Mouse (Mus musculus) heart, adult 8-10 months (tissue): Measurements from ENCODE around the gene Inpp5d. TPM values are rescaled to one million over a fixed set of nuclear protein-coding genes. Genes with fewer than 3 reads are reported as not detected.

Experiments used
- DNase-seq: peaks from one replicate; pipeline ENCODE4 v3.0.0; 2022; ENCODE audit warnings: low spot score
- total RNA-seq, 4 experiments: library from RNA; stranded (reverse); gene quantifications; 2 replicates each; pipeline ENCODE4 v1.2.4; 2022

The Inpp5d gene
- total RNA-seq, 4 experiments from 2014 or later = 8.8 to 12.5 (median 9.7) TPM

DNA sequence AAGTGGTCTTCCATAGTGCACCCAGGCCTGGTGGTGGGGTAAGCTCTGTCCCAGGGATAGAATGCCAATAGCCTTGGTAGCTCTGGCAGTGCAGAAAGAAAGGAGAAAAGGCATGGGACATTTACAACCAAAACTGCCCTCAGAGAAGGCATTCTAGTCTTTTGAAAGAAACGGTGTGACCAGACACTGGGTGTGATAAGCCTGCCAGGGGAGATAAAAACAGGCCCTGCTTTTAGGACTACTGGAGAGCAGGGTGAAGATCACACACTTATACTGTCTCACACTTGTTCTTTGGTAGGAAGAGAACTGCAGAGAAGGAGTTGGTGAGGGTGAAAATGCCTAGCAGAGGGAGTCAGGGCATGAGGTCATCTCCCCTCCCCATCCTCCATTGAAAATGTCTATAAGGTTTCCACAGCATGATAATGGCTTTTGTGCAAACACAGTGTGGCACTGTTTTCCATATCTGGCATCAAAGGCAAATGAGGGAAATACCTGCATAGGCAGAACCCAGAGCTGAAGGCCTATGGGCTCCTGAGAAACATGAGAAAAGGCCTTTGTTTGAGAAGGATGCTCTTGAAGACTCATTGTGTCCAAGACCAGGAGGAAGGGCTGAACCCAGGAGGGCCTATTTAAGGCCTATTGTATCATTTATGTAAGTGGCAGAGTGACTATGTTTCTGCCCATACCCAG lies 4.0 kb downstream of the Inpp5d start:
- DNase-seq = no peak

DNA sequence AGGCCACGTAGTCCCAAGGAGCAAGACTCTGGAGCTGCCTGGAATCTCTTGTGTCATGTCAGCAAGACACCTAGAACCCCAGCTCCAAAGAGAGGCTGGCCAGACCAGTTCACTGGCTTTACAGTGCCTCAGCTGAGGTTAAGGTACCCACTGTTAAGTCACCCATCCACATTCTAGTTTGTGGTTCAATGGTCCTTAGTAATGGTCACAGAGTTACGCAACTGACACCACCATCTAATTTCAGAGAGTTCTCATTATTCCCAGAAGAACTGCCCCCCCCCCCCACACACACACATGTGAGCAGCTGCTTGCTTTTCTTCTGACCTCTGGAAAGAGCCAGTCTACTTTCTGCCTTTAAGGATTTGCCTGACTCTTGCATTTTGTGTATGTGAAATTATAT lies 4.7 kb downstream of the Inpp5d start:
- DNase-seq = no peak

DNA sequence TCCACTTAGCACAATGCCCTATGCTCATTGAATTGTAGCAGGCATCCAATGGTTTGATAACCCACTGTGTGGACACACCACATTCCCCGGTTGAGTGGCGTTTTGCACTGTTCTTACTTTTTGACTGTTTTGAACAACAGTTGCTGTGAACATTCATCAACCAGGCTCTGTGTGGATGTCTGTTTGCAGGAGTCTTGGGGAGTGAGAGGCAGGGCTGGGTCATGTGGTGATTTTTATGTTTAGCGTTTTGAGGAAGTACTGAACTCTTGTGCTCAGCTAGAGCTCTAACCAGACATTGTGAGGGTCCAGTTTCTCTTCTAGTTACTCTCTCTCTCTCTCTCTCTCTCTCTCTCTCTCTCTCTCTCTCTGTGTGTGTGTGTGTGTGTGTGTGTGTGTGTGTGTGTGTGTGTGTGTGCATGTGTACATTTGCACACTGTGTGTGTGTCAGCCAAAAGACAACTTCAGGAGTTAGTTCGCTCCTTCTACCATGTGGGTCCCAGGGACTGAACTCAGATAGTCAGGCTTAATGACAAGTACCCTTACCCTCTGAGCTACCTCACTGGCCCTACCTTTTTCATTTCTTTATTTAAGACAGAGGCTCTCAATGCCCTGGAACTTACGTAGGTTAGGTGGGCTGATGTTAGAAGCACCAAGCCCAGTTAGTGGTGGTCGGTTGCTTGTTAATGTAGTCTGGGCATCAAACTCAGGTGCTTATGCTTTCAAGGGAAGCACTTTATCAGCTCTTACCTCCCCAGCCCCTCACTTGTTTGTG lies 5.3 kb downstream of the Inpp5d start:
- no peak for DNase-seq

GRCm38 (mm10) chr1:87626344-87626743 lies 6.2 kb downstream of the Inpp5d start:
- DNase-seq = peak; percentile 73

DNA sequence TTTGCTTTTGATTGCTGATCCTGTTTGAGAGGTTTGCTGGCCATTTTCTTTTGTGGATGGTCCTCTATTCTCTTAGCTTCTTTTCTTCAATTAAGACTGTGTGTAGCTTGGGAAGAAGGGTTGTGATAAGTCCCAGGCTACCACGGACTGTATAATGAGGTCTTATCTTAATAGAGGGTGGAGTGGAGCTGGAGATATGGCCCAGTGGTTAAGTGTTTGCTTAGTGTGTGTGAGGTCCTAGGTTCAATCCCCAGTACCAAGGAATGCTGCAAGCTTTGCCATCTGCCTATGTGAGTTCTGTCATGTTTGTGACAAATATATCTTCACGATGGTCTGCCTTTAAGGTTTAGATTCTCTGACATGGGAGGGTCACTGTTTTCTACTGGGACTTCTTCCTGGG lies 8.0 kb downstream of the Inpp5d start:
- no peak for DNase-seq

GRCm38 (mm10) chr1:87631584-87631983 lies 11.5 kb downstream of the Inpp5d start:
- no peak for DNase-seq

DNA sequence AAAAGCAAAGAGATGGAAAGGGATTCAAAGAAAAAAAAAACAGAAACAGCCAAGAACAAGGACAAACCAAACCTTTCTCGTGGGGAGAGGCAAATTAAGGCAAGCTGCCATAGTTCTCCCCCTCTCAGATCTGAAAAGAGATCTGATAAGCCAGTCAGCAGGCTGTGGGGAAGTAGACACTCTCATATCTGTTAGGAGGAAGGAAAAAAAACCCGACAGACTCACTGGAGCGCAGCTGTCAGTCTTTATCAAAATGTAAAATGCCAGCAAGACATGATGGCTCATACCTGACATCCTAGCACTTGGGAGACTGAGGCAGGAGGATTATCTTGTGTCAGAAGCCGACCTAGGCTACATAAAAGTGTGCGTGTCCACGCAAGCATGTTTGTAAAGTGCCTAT lies 12.1 kb downstream of the Inpp5d start:
- no peak for DNase-seq

- no peak for DNase-seq
Observed at GRCm38 (mm10) chr1:87636716-87637117, 16.6 kb downstream of the Inpp5d start.

DNA sequence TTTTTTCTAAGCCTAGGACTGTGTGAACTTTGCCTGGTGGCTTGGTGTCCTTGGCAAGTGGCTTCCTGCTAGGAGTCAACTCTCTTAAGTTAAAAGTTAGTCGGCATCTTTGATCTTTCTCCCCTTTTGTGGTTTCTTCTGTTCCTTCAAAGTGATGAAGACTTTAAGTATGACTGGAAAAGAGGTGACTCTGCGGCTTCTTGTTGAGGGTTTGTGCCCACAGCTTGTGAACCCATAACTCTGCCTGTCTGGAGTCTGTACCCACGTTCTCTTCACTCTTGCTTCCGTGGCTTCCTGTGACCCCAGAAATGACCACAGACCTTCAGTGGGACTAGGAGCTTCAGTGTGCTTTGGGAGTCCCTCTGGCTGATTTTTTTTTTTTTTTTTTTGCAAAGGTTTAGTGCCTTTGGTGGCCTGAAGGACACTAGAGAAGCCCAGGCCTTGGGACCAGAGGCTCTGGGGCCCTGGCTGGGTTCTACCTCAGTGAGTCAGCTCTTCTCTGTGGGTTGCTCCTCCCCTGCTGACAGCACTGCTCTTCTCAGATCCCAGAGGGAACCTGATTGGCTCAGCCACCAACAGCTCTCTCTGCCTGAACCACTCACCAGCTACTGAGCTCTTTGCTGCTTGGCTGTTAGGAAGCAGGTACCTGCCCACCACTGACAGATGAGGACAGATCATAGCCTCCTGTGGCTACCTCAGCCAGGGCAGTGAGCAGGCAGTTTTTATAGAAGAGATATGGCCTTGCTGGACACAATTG lies 17.2 kb downstream of the Inpp5d start:
- no peak for DNase-seq

DNA sequence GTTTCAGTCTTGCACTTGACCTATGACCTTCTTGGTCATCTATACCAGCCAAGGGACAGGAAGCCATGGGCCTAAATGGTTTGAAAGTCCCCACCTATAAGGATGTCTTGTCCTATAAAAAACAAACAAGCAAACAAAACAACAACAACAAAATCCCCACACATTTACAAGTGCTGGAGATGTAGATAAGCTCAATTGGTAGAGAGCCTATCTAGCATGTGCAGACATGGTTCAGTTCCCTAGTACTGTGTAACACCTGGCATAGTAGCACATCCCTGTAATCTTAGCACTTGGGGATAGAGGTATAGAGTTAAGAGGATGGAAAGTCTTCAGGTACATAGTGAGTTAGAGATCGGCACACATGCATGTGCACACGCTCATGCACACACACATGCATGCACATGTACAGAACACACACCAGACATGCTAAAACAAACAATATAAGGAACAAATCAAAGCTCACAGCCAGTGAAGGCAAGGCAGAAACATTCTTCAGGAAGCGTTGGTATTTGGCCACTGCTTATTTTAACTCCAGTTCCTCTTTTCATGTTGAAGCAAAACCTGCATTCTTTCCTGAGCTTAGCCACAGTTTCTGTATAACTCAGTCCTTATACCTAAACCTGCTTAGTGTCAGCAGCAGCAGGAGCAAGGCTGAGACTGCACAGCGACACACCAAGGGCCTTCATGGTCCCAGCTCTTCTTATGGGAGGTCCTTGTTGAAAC lies 17.9 kb downstream of the Inpp5d start:
- DNase-seq = no peak

- no peak for DNase-seq
Observed at GRCm38 (mm10) chr1:87639724-87640123, 19.6 kb downstream of the Inpp5d start.

GRCm38 (mm10) chr1:87640165-87640661 lies 20.1 kb downstream of the Inpp5d start:
- peak; percentile 50 for DNase-seq

- DNase-seq = no peak
Observed at GRCm38 (mm10) chr1:87643016-87643415, 22.9 kb downstream of the Inpp5d start.

DNA sequence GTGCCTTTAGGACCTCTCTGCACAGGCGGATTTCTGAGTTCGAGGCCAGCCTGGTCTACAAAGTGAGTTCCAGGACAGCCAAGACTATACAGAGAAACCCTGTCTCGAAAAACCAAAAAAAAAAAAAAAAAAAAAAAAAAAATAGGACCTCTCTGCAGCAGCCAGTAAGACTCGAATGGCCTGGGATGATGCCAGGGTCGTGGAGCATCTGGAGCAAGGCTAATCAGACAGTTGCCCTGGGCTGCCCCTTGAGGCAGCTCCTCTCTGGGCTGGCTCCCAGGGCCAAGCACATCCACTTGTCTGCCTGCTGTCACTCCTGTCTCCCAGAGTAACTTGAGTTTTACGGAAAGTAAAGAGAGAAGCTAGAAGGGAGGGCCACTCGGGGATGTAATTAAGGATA lies 24.9 kb downstream of the Inpp5d start:
- DNase-seq = no peak

DNA sequence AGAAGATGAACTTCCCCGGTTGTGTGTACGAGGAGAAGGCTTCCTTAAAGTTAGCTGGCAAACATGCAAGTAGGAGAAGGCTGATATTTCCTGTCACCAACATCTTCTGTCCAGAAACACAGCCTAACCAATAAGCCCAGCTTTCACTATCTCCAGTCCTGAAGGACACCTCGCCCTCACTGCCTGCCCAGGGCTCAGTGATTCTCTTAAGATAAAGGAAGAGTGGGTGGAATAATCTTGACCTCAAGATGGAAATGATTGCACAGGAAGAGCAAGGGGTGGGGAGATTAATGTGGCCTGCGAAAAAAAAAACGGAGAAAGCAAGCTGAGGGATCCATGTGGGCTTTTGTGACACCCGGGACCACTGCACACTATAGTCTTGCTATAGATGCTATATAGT lies 25.6 kb downstream of the Inpp5d start:
- no peak for DNase-seq

DNA sequence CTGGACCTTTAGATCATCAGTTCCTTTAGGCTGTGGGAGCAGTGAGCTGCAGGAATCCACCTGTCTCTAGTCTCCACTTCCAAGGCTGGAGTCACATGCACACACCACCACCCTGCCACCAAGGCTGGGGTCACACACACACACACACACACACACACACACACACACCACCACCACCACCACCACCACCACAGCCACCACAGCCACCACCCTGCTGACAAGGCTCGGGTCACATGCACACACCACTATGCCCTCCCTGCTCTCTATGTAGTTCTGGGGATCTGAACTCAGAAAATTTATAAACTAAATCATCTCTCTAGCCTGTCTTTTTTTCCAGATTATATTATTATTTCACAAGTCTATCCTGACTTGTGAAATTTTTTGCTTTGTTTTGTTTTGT lies 27.7 kb downstream of the Inpp5d start:
- no peak for DNase-seq

DNA sequence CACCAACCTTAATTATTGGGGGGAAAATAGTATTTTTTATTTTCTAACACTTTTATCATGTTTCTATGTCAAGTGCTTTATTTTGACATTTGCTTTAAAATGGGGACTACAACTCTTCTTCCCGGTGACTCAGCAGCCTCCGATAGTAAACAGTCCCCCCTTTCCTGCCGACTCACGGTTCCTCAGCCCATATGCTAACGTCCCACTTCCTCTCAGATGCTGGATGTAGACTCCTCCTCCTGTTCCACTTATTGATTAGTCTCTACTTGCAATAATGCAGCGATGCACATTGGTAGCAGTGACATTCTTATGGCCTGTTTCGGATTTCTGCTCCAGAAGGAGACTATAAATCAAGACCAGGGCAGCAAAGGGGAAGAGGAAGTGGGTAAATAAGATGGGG lies 28.5 kb downstream of the Inpp5d start:
- DNase-seq = no peak

DNA sequence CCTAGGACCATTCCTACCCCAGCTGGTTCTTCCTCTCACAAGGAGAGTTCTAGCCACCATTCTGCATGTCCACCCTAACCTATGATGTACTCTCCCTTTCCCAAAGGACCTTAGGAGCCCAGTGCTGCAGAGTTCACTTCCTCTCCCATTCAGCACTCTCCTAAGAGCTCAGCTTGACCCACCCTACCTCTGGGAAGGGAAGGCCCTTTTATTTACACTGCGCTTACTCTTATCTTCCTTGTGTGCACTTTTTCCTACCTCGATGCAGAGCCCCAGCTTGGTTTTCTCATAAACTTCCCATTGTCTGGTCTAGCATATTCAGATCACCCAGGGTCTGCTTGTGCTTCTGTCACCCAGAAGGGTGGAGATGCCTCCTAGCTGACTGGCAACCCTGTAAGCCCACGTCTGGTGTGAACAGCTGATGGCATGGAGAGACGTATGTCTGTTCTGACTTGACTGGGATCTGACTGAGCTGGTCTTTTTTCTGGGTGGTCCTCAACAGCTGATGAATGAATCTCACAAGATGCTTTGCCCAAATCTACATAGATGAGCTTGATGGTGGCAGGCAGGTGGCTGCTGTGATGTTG lies 29.2 kb downstream of the Inpp5d start:
- no peak for DNase-seq

GRCm38 (mm10) chr1:87649958-87650474 lies 29.9 kb downstream of the Inpp5d start:
- DNase-seq = no peak

DNA sequence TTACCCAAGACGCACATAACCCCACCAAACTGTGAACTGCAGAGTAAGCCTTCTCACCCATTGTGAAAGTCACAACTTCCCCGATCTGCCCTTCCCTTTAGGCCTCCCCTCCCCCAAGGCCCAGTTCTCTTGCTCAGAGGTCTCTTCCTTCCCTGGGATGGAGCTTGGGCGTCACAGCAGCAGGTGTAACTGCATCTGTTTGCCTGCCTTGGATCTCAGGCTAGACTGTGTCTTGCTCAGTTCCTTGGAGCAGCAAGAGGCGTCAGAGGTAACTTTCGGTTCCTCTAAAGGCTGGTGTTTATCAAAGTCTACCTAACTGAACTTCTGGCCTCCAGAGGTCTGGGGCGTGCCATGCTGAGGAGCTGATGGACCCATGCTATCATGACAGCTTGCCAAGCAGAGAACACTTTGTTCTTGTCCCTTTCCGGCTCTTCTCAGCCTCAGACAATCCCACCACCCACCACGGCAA lies 30.5 kb downstream of the Inpp5d start:
- DNase-seq = peak; percentile 47

DNA sequence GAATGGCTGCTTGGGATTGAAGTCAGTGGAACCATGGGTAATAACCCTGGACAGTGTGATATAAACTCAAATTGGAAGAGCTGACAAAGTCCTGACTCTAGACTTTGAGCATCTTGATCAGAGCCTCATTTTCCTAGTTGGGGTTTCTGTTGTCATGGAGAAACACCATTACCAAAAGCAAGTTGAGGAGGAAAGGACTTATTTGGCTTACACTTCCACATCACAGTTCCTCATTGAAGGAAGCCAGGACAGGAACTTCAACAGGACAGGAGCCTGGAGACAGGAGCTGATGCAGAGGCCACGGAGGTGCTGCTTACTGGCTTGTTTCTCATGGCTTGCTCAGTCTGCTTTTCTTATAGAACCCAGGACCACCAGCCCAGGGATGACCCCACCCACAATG lies 31.3 kb downstream of the Inpp5d start:
- no peak for DNase-seq
